Mouse (Mus musculus): ENCODE measurements at regions not wholly inside any gene's neighbourhood (a gene's known extent, or its start where the extent isn't known, plus 50 kb on each side); places are given as distances from the start of the nearest gene placed in this dataset.
A peak's percentile ranks its signal among the peaks of the same experiment; 100 is the strongest.
"Not testable (repeated sequence)": the region's sequence is repeated elsewhere in the genome, so short reads cannot be mapped to it uniquely, and the experiment has no call there.

DNA sequence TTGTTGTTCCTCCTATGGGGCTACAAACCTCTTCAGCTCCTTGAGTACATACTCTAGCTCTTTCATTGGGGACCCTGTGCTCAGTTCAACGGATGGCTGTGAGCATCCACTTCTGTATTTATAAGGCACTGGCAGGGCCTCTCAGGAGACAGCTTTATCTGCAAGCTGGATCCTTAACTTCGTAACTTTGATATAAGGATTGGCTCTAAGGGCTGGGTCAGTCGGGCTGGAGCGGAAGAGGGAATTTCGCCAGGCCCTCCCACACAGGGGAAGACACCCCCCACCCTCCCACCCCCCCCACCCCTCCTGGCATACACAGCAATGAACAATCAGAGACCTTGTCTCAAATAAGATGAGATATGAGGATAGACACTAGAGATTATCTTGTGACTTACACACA, 304.3 kb upstream of the Chordc1 start:
- DNase-seq (ENCODE audit: low read depth): peak; percentile 59

DNA sequence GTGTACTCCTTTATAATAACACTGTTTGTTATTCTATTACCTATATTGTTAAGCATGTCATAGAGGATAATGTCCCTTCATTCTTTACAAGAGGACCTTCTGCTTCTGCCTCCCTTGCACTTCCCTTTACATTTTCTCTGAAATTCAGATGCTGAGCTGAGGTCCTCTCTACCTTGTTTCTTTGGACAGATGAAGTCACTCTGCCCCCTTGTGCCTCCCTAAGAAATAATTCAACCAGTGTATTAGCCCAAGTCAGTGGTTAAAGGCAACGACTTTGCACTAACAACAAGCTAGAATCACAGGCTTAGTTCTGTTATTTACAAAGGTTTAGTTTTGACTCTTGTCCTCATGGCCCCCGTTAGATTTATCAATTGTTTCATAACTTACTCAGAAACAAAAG, 289.4 kb upstream of the Chordc1 start:
- no peak for DNase-seq (ENCODE audit: low read depth)

DNA sequence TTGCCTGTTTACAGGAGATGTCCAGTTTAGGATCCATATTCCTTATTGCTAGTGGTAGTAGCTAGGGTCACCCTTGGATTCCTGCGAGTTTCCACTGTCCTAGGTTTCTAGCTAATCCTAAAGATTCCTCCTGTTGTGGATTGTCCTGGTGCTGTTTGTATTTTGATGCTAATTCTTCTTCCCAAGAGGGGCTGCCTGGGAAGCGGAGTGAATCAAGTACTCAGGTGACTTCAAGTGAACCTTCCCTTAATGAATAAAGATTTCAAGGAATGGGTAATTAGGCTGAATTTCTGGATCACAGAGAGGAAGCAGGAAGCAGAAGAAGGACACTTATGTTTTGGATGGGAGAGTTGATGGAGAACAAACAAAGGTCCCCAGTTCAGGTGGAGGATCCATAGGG, 250.6 kb upstream of the Chordc1 start:
- DNase-seq (ENCODE audit: low read depth): no peak

DNA sequence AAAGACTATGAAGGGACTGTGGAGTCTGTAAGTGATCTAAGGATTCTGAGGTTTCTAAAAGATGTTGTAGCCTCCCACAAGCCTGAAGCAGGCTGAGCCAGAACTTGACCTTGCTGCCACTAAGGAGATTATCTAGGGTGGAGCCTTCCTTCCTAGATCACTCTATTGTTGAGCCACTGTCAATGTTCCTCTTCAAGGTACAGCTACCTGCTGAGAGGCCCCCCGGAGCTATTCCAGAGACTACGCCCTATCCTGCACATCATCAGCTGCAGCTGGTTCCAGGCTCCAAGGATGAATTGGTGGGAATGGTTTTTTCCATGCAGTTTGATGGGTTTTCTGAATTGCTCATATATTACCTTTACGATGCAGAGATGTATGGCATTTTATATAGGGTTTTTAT, 249.3 kb upstream of the Chordc1 start:
- DNase-seq (ENCODE audit: low read depth): not testable (repeated sequence)

DNA sequence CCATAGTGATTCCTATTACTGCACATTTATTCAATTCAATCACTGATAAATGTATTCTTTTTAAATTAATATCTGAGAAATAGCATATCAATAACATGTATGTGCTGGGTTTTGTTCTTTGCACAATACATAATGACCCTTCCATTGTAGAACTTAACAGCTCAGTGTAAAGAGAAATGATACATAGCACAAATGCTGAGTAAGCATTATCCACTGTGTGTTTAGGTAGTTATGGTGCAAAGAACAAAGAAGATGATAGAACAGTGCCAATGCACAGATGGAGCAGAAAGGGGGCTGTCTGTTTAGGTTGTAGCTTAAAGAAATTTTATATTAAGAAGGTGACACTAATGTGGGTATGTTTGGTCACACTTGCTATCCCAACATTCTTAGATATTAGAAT, 215.0 kb upstream of the Chordc1 start:
- no peak for DNase-seq (ENCODE audit: low read depth)

DNA sequence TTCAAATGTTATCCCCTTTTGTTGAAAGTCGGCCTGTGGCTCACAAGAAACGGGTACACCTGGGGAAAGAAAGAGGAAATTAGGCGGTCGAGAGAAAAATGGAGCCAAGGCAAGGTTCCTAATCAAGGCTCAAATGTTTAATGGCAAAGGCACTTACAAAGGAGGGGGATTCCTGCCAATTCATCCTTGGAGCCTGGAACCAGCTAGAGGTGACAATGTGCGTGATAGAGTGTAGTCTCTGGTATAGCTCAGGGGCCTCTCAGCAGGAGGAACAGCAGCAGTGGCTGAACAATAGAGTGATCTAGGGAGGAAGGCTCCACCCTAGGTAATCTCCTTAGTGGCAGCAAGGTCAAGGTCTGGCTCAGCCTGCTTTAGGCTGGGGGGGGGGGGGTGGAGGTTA, 213.5 kb upstream of the Chordc1 start:
- DNase-seq (ENCODE audit: low read depth): not testable (repeated sequence)

DNA sequence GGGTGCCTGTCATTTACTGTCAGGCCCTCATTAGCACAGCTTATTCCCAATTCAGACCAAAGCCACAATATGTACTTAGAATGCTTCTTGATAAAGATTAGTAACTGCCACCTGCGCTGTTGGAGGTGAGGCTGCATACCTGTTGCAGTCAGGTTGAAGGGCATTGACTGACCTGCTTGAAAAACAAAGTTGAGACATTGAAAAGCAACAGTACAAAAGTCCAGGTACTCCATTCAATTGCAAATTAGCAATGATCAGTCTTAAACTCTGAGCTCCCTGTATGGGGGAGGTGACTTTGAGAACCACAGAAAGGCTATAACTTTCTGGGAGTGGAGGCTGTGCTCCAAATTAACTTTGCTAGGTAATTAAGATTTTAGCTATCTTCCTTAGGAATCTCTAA, 212.8 kb upstream of the Chordc1 start:
- DNase-seq (ENCODE audit: low read depth): not testable (repeated sequence)

Measured in NIH3T3 (cell line).